Mouse (Mus musculus): Measurements from ENCODE around the gene Pex26.

Gene Pex26

DNA sequence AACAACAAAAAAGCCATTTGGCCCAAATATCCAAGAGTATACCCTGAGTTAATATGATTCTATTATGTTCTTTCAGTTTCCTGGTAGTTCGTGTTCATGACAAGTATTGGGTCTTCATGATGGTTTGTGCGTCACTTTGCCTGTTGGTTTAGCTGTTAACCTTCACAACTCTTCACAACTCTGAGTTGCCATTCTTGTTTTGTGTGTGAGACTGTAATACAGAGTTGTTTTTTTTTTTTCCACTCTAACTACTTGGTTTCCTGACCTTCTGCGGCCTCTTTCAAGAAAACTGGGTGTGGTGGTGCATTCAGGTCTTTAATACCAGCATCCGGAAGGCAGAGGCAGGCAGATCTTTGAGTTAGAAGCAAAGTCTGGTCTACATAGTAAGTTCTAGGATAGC lies 54.7 kb downstream of the Pex26 start:
- peak; percentile 56 for DNase-seq (ENCODE audit: low read depth)

- peak; percentile 57 for DNase-seq (ENCODE audit: low read depth)
These were observed 58.3 kb downstream of the Pex26 start for GRCm38 (mm10) chr6:121241780-121242179.

- peak; percentile 65 for DNase-seq (ENCODE audit: low read depth)
These were observed 59.7 kb downstream of the Pex26 start for GRCm38 (mm10) chr6:121243161-121243560.

DNA sequence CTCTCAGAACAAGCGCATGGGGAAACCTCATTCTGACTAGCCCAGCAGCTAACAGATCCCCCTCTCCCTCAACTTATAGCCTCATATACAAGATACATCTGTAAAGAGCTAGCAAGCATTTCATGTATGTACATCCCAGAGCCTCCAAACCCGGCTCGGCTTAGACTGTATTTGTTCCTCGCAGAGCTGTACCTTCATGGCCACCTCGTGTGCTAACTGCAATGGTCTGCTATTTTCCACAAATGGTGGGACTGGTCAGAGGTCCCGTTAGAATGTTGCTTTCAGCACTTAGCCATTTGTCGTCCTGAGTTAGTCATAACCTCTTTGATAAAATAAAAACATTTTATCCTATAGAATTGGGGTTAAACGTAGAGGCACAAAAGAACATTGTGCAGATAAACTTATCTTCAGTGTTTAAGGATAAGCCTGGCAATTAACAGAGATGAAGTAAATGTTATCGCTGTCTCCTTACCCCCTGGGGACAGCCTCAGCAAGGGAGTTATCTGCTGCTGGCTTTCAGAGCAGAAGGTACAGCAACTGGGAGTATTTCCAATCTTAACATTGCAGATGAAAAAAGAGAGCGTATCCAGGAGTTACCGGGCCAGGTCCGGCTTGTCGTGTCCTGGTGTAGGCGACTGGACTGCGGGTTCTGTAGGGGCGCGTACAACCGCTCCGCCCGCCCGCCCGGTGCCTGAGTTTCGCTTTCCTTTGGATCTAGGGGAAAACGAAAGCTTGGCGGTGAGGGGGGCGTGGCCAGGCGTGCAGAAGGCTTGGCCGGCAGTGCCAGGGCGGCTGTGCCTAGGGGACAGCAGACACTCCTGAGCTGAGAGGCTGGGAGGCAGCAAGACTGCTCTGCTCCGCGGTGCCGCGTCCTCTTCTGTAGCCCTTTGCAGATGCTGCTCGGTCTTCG lies 61.9 kb downstream of the Pex26 start, which contains the start of gene Usp18:
TSS of gene Usp18 (plus strand) at position 780 of the 910 bp plus-strand sequence.
- peak; percentile 92 for DNase-seq (ENCODE audit: low read depth)

DNA sequence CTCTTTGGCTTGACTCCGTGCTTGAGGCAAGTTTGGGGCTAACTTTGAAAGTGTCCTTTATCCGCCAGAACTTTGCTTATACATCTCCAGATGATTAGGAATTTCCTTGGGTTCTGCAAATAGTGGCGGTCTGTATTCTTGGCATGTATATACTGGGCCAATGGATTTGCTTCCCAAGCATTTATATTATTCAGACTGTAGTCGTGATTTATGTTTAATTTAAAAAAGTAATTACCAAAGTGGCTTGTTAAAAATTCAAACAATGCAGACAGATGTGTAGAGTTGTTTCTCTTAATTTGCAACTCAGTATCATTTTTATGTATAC lies 62.5 kb downstream of the Pex26 start:
- DNase-seq (ENCODE audit: low read depth): no peak
